In the genomic region with DNA sequence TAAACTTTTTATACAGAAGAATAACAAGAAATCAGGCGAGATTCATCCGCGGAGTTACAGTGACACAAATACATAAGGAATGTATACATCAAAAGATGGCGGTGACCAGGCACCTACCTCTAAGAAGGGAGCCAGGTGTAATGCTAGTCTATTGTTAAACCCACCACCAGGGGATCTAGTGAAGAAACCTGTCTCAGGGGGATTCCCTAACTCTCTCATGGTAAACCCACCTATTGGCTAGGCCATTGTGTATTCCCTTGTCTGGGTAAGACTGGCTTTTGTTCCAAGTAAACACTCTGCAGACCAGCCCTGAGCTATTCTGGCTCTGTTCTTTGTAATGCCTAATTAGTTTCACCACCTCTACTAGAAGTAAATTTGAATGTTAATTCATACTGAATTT, we compare ENCODE assay signal across 13 mouse cellular contexts. TPM values are rescaled to one million over a fixed set of nuclear protein-coding genes. Genes with fewer than 3 reads are reported as not detected.
"Had no signal": no experiment of that assay in that cellular context is flagged by ENCODE, and none has a peak within 500 bp of the region (broad histone marks: within the 10 kb centered on the region; RNA-seq: fewer than 3 reads in every experiment).

No protein-coding gene starts in this region.

RNA-seq across cellular contexts. Expression of a gene that starts 1.4 kb away (rescaled TPM):
- total RNA-seq: neutrophil, adult 5-6 weeks had no signal
- polyA plus RNA-seq: neural tube, embryonic 14.5 days; neural tube, embryonic 15.5 days; small intestine, adult 2 months; spleen, adult 2 months; stomach, embryonic 14.5 days; stomach, embryonic 15.5 days; stomach, embryonic 16.5 days; stomach, postnatal 0 days; testis, adult 2 months; thymus, adult 2 months; thymus, postnatal 0 days; urinary bladder, adult 2 months had no signal

RNA-seq across cellular contexts. Expression of a gene that starts 29.2 kb away (rescaled TPM):
- total RNA-seq: neutrophil, adult 5-6 weeks had no signal
- polyA plus RNA-seq: neural tube, embryonic 14.5 days; neural tube, embryonic 15.5 days; small intestine, adult 2 months; spleen, adult 2 months; stomach, embryonic 14.5 days; stomach, embryonic 16.5 days; stomach, postnatal 0 days; testis, adult 2 months; thymus, adult 2 months; thymus, postnatal 0 days; urinary bladder, adult 2 months had no signal

RNA-seq across cellular contexts. Expression of a gene that starts 33.3 kb away (rescaled TPM):
- total RNA-seq: neutrophil, adult 5-6 weeks had no signal
- polyA plus RNA-seq: neural tube, embryonic 14.5 days; neural tube, embryonic 15.5 days; small intestine, adult 2 months; spleen, adult 2 months; stomach, embryonic 14.5 days; stomach, embryonic 15.5 days; stomach, embryonic 16.5 days; stomach, postnatal 0 days; thymus, adult 2 months; thymus, postnatal 0 days; urinary bladder, adult 2 months had no signal

RNA-seq across cellular contexts. Expression of a gene that starts 42.4 kb away (rescaled TPM):
- total RNA-seq: neutrophil, adult 5-6 weeks had no signal
- polyA plus RNA-seq: neural tube, embryonic 14.5 days; neural tube, embryonic 15.5 days; small intestine, adult 2 months; spleen, adult 2 months; stomach, embryonic 14.5 days; stomach, embryonic 15.5 days; stomach, embryonic 16.5 days; stomach, postnatal 0 days; thymus, adult 2 months; thymus, postnatal 0 days; urinary bladder, adult 2 months had no signal
